8 mouse cellular contexts compared by ENCODE assay signal in genomic region chr19:40434042-40434869, GRCm38 (mm10).
DNase-seq lines count a peak whose midpoint lies in the region; ATAC-seq and TF ChIP-seq lines count a peak whose summit lies in the region.
"Had no signal": no experiment of that assay in that cellular context is flagged by ENCODE, and none has a peak within 500 bp of the region (broad histone marks: within the 10 kb centered on the region; RNA-seq: fewer than 3 reads in every experiment).

No protein-coding gene starts in this region.

- intact Hi-C loops in left cerebral cortex, postnatal 4 days (cut with DNase I) = no loop called here

- no peaks in the 10 kb centered on the region for H3K9me3 ChIP-seq in neural tube, embryonic 11.5 days (ENCODE audit: control insufficient read depth, low read length)
- H3K9me3 ChIP-seq in forebrain, embryonic 14.5 days (replicated peaks; ENCODE audit: control insufficient read depth, low read length) = no peaks in the 10 kb centered on the region
- H3K9me3 ChIP-seq in stomach, postnatal 0 days (ENCODE audit: control insufficient read depth, low read length) = no peaks in the 10 kb centered on the region
- H3K9me3 ChIP-seq: embryonic facial prominence, embryonic 13.5 days had no signal

- WGBS in neural tube, embryonic 11.5 days = 62% methylated on average over 10 of the region's 10 CpGs
- WGBS in forebrain, embryonic 14.5 days = 8% methylated on average over 10 of the region's 10 CpGs
- 81% methylated on average over 10 of the region's 10 CpGs for WGBS in stomach, postnatal 0 days

- H3K27ac ChIP-seq in neural tube, embryonic 11.5 days (ENCODE audit: low read depth, low read length) = no peak overlapping the region
- H3K27ac ChIP-seq in forebrain, embryonic 14.5 days (ENCODE audit: low read depth, low read length) = peak overlapping the region; percentile 83
- H3K27ac ChIP-seq in stomach, postnatal 0 days (replicated peaks) = peak overlapping the region; percentile 40; the same call in 1 of the 2 replicates
- H3K27ac ChIP-seq: embryonic facial prominence, embryonic 13.5 days had no signal

- H3K36me3 ChIP-seq in neural tube, embryonic 11.5 days (ENCODE audit: control insufficient read depth, insufficient read depth, low read length) = no peaks in the 10 kb centered on the region; the same call in 1 of the 2 replicates
- H3K36me3 ChIP-seq in forebrain, embryonic 14.5 days (ENCODE audit: control insufficient read depth, insufficient read depth, low read length) = no peaks in the 10 kb centered on the region
- no peaks in the 10 kb centered on the region for H3K36me3 ChIP-seq in stomach, postnatal 0 days (ENCODE audit: control insufficient read depth, insufficient read depth, low read length)
- H3K36me3 ChIP-seq: embryonic facial prominence, embryonic 13.5 days had no signal

- no peak for TF ChIP-seq CTCF in stomach, postnatal 0 days (IDR thresholded peaks at IDR 0.05; ENCODE audit: low read depth)

- H3K4me2 ChIP-seq in neural tube, embryonic 11.5 days (ENCODE audit: low read depth) = no peak overlapping the region
- H3K4me2 ChIP-seq in forebrain, embryonic 14.5 days (ENCODE audit: low read length) = no peak overlapping the region; the same call in 1 of the 2 replicates
- no peak overlapping the region for H3K4me2 ChIP-seq in stomach, postnatal 0 days (replicated peaks; ENCODE audit: low read depth)
- H3K4me2 ChIP-seq: embryonic facial prominence, embryonic 13.5 days had no signal

- H3K9ac ChIP-seq in neural tube, embryonic 11.5 days (ENCODE audit: low read length) = no peak overlapping the region
- H3K9ac ChIP-seq in forebrain, embryonic 14.5 days (ENCODE audit: low read length) = no peak overlapping the region
- H3K9ac ChIP-seq in stomach, postnatal 0 days (ENCODE audit: low read length) = no peak overlapping the region
- H3K9ac ChIP-seq: embryonic facial prominence, embryonic 13.5 days had no signal

- peak; percentile 58 for DNase-seq in neural tube, embryonic 11.5 days (ENCODE audit: low spot score)
- no peak for DNase-seq in neural tube, embryonic 10.5 days (ENCODE audit: extremely low spot score, low spot score)
- DNase-seq in forebrain, embryonic 14.5 days (ENCODE audit: low spot score) = peak; percentile 94
- peak; percentile 41 for DNase-seq in left cerebral cortex, postnatal 4 days
- DNase-seq in stomach, postnatal 0 days (ENCODE audit: low spot score) = peak; percentile 41
- DNase-seq in natural killer cell, adult 2 months (ENCODE audit: low spot score in 2 of 2) = no peak
- no peak for DNase-seq in urinary bladder, postnatal 10 days (ENCODE audit: low spot score)

- no peak for TF ChIP-seq EP300 in stomach, postnatal 0 days (optimal IDR thresholded peaks at IDR 0.05)

- H3K27me3 ChIP-seq in neural tube, embryonic 11.5 days (ENCODE audit: control insufficient read depth, insufficient read depth, low read length) = no peaks in the 10 kb centered on the region
- no peaks in the 10 kb centered on the region for H3K27me3 ChIP-seq in forebrain, embryonic 14.5 days (replicated peaks; ENCODE audit: control insufficient read depth, insufficient read depth, low read length)
- no peaks in the 10 kb centered on the region for H3K27me3 ChIP-seq in stomach, postnatal 0 days (ENCODE audit: control insufficient read depth, insufficient read depth, low read length)
- H3K27me3 ChIP-seq: embryonic facial prominence, embryonic 13.5 days had no signal

- ATAC-seq in neural tube, embryonic 11.5 days (ENCODE audit: insufficient read depth, low FRiP score, low TSS enrichment) = peak; percentile 91
- peak; percentile 94 for ATAC-seq in forebrain, embryonic 14.5 days
- peak; percentile 39; the same call in 1 of the 2 replicates for ATAC-seq in stomach, postnatal 0 days (ENCODE audit: low FRiP score, low TSS enrichment)

- no peak overlapping the region for H3K4me3 ChIP-seq in neural tube, embryonic 11.5 days (ENCODE audit: low read depth, low read length)
- no peak overlapping the region for H3K4me3 ChIP-seq in forebrain, embryonic 14.5 days (ENCODE audit: low read depth, low read length)
- no peak overlapping the region for H3K4me3 ChIP-seq in stomach, postnatal 0 days (ENCODE audit: low read depth, low read length)
- H3K4me3 ChIP-seq: embryonic facial prominence, embryonic 13.5 days had no signal

- no peaks in the 10 kb centered on the region for H3K4me1 ChIP-seq in neural tube, embryonic 11.5 days (ENCODE audit: control insufficient read depth, insufficient read depth, low read length)
- H3K4me1 ChIP-seq in forebrain, embryonic 14.5 days (ENCODE audit: control insufficient read depth, insufficient read depth, low read length) = peaks cover 37% of the 10 kb centered on the region
- H3K4me1 ChIP-seq in stomach, postnatal 0 days (replicated peaks; ENCODE audit: control insufficient read depth, insufficient read depth) = peaks cover 16% of the 10 kb centered on the region; the same call in 1 of the 2 replicates

Comparison
In these comparisons a context has a peak if more than half of its experiments do, and no peak if none do; other contexts are left out.
1. DNase-seq: peak in neural tube, embryonic 11.5 days (single experiment), forebrain, embryonic 14.5 days (single experiment), left cerebral cortex, postnatal 4 days (single experiment) and stomach, postnatal 0 days (single experiment); none in neural tube, embryonic 10.5 days (single experiment), natural killer cell, adult 2 months (0 of 2) and urinary bladder, postnatal 10 days (single experiment).
2. ATAC-seq: peak in every context shown above with its lines; median percentile 94 in forebrain, embryonic 14.5 days; 91 in neural tube, embryonic 11.5 days; 39 in stomach, postnatal 0 days.